Mouse (Mus musculus) ES-E14 (cell line): ENCODE measurements around the gene Xrcc6. TPM values are rescaled to one million over a fixed set of nuclear protein-coding genes. Genes with fewer than 3 reads are reported as not detected.

Experiments used
- DNase-seq: peaks from one replicate; pipeline ENCODE4 v3.0.0-alpha.2; 2013; ENCODE audit warnings: low read depth, low spot score
- H3K27ac ChIP-seq: 2 replicates; pipeline ENCODE4 v1.5.1; 2012; ENCODE audit warnings: low read depth, mild to moderate bottlenecking, low read length, moderate library complexity, mixed read lengths; ENCODE audit not compliant: poor library complexity, insufficient read depth, severe bottlenecking
- H3K36me3 ChIP-seq: 2 replicates; pipeline ENCODE4 v1.6.1; 2012; ENCODE audit warnings: mild to moderate bottlenecking, low read length, moderate library complexity, mixed read lengths; ENCODE audit not compliant: control insufficient read depth, poor library complexity, insufficient read depth, severe bottlenecking
- H3K4me1 ChIP-seq, 2 experiments: fragments of 150-350 bp in 1 of 2; sonication (generic) in 1 of 2; 2 replicates each; pipeline ENCODE4 v1.6.1; 2012; ENCODE audit warnings: low read length in 2 of 2, mild to moderate bottlenecking in 1 of 2, mixed read lengths in 1 of 2; ENCODE audit not compliant: control insufficient read depth in 2 of 2, insufficient read depth in 2 of 2, poor library complexity in 1 of 2
- H3K4me3 ChIP-seq, 2 experiments: fragments of 150-350 bp in 1 of 2; sonication (generic) in 1 of 2; 2 replicates each; pipeline ENCODE4 v1.5.1; 2012; ENCODE audit warnings: low read length in 2 of 2, low read depth in 1 of 2, mild to moderate bottlenecking in 1 of 2, mixed read lengths in 1 of 2; ENCODE audit not compliant: insufficient read depth in 1 of 2, poor library complexity in 1 of 2, severe bottlenecking in 1 of 2
- H3K9ac ChIP-seq: 2 replicates; pipeline ENCODE4 v1.6.1; 2012; ENCODE audit warnings: low read depth, mild to moderate bottlenecking, low read length, mixed read lengths; ENCODE audit not compliant: poor library complexity, insufficient read depth, severe bottlenecking
- H3K9me3 ChIP-seq: fragments of 150-350 bp; sonication (generic); 2 replicates; pipeline ENCODE4 v1.6.1; 2012; ENCODE audit warnings: low read depth, mild to moderate bottlenecking, low read length; ENCODE audit not compliant: control insufficient read depth, insufficient read depth
- CHD2 ChIP-seq: IDR thresholded peaks from 2 replicates; pipeline ENCODE4 v1.6.1; 2014; ENCODE audit warnings: mild to moderate bottlenecking, low read depth, low read length, inconsistent platforms
- HCFC1 ChIP-seq: IDR thresholded peaks from 2 replicates; pipeline ENCODE4 v1.6.1; 2012; ENCODE audit warnings: low read length, inconsistent platforms, borderline replicate concordance; ENCODE audit not compliant: insufficient read depth
- MAFK ChIP-seq: IDR thresholded peaks from 2 replicates; pipeline ENCODE4 v1.6.1; 2014; ENCODE audit warnings: mild to moderate bottlenecking, low read depth, low read length, inconsistent platforms; ENCODE audit not compliant: insufficient read depth
- ZC3H11A ChIP-seq: IDR thresholded peaks from 2 replicates; pipeline ENCODE4 v1.6.1; 2012; ENCODE audit warnings: low read depth, mild to moderate bottlenecking, inconsistent platforms, low read length, borderline replicate concordance
- ZNF384 ChIP-seq: IDR thresholded peaks from 2 replicates; pipeline ENCODE4 v1.6.1; 2012; ENCODE audit warnings: low read depth, low read length, inconsistent platforms
- in situ Hi-C, 2 experiments: fragments of 600-800 bp; cut with MboI; formaldehyde crosslinking; loops; one replicate each; pipeline ENCODE4 v1.15.1; 2025; ENCODE audit warnings: low sequenced_read_pairs in 2 of 2, inconsistent platforms in 1 of 2; ENCODE audit not compliant: unreplicated experiment in 2 of 2
- total RNA-seq: library from RNA; depleted of rRNA; stranded (reverse); fragments of 300-350 nt; gene quantifications from 2 replicates; pipeline ENCODE4 v1.2.3, GENCODE M21; 2012

The Xrcc6 gene
- total RNA-seq, 1 experiment: 84.6 TPM

- in situ Hi-C loops: no loop called here
- peaks cover 2 to 10% of the 10 kb centered on the region in 2 experiments; a peak in 2 of 4 replicates for H3K4me1 ChIP-seq
- H3K27ac ChIP-seq: no peak overlapping the region
- peaks cover 75% of the 10 kb centered on the region for H3K36me3 ChIP-seq
- H3K9ac ChIP-seq: no peak overlapping the region
- TF ChIP-seq HCFC1: no peak
- TF ChIP-seq ZNF384: no peak
- TF ChIP-seq MAFK: no peak
- TF ChIP-seq ZC3H11A: no peak
- no peak for TF ChIP-seq CHD2
- no peak for DNase-seq
- no peaks in the 10 kb centered on the region for H3K9me3 ChIP-seq
- H3K4me3 ChIP-seq: no peak overlapping the region
Measured at GRCm38 (mm10) chr15:81955414-81955813, 32.2 kb upstream of the Xrcc6 start.

GRCm38 (mm10) chr15:81956457-81956856, 31.2 kb upstream of the Xrcc6 start:
- H3K36me3 ChIP-seq: peaks cover 64% of the 10 kb centered on the region
- H3K4me1 ChIP-seq: peaks cover 5 to 11% of the 10 kb centered on the region in 2 experiments; a peak in 3 of 4 replicates
- no peak overlapping the region for H3K9ac ChIP-seq
- DNase-seq: peak; percentile 84
- TF ChIP-seq HCFC1: no peak
- TF ChIP-seq ZC3H11A: peak; percentile 57
- TF ChIP-seq CHD2: no peak
- H3K4me3 ChIP-seq: no peak overlapping the region
- in situ Hi-C loops: no loop called here
- H3K27ac ChIP-seq: no peak overlapping the region
- H3K9me3 ChIP-seq: no peaks in the 10 kb centered on the region

- Histone ChIP-seq H3K4me3 (no peak overlapping the region; a peak in 1 of 4 replicates), H3K36me3 (peaks cover 53% of the 10 kb centered on the region), H3K27ac (no peak overlapping the region), H3K9ac (no peak overlapping the region), H3K9me3 (no peaks in the 10 kb centered on the region), H3K4me1 (peaks cover 5 to 13% of the 10 kb centered on the region in 2 experiments; a peak in 3 of 4 replicates)
- no peak for DNase-seq
- in situ Hi-C loops: no loop called here
- TF ChIP-seq ZC3H11A (no peak), CHD2 (no peak)
Measured at GRCm38 (mm10) chr15:81957598-81957997, 30.0 kb upstream of the Xrcc6 start.

DNA sequence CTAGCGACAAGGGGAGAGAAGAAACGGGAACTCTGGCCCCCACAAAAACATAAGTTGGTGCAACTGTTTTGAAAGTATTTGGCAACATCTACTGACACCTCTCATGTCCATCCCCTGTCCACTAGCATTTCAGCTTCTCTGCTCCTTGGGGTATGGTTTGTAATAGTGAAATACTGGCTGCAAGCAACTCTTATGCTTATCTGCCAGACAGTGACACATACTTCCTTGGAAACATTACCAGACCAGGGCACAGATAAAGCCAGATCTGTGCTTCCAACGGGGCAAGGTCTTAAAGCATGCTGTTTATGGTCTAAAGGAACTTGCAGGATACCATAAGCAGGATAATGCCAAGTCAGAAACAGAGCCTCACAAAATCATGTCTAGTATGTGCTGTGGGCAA, 28.7 kb upstream of the Xrcc6 start:
- Histone ChIP-seq H3K9me3 (no peaks in the 10 kb centered on the region), H3K9ac (peak overlapping the region; percentile 79; the same call in 1 of the 2 replicates), H3K27ac (no peak overlapping the region; the same call in 1 of the 2 replicates), H3K4me1 (peaks cover 5 to 13% of the 10 kb centered on the region in 2 experiments; a peak in 3 of 4 replicates), H3K4me3 (peak overlapping the region; percentile 79 to 98; a peak in 3 of 4 replicates), H3K36me3 (peaks cover 43% of the 10 kb centered on the region)
- no peak for DNase-seq
- in situ Hi-C loops: no loop called here
- no peak for TF ChIP-seq MAFK
- TF ChIP-seq HCFC1: no peak
- TF ChIP-seq CHD2: no peak
- TF ChIP-seq ZNF384: no peak
- no peak for TF ChIP-seq ZC3H11A

DNA sequence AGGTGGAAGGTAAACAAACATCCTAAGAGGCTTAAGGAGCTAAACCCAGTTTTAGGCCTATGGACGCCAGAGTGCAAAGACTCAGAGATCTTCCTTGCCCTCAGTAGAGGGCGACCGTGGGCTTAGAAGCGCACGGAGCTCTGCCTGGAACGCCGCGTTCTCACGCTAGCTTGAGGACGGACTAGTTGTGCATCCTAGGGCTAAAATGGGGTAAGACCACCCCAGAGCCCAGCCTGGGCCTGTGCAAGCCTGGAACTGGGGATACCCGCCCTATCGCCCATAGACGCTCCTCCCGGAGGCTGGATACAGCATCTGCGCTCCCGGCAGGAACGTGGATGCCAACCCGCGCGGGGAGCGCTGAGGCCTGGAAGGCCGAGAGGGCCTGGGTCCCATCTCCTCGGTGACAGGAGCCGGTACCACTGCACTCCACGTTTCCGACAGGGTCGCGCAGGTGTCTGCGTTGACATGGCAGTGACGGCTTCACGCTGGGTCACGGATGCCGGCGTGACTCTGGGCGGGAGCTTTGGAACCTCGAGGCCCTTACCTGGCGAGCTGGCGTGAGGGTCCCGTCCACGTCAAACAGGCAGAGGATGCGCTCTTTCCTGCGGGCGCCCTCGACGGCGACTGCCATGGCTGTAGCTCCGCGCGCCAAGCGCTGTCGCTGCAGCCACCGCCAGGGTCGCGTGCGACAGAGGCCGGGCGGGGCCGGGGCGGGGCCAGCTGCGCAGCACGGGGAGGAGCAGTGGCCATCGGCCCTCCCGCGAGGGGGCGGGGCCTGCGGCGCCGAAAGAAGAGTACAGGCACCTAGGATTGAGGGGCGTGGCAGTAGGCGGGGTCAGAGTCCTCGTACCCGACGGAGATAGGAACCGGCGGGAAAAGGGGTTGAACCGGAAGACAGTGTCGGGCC, 27.2 kb upstream of the Xrcc6 start, which contains the start of gene Pmm1:
Pmm1 (minus strand) TSS at position 760 of the 907 bp plus-strand sequence.
- Histone ChIP-seq H3K27ac (peak within 1 kb of the TSS; percentile 62), H3K36me3 (peaks cover 29% of the 10 kb centered on the region), H3K4me1 (peaks cover 5 to 13% of the 10 kb centered on the region in 2 experiments; a peak in 3 of 4 replicates), H3K9ac (peak within 1 kb of the TSS; percentile 79), H3K4me3 (peak within 1 kb of the TSS; percentile 79 to 98), H3K9me3 (no peaks in the 10 kb centered on the region)
- no peak for TF ChIP-seq CHD2
- peak; percentile 99 for DNase-seq
- in situ Hi-C loops: no loop called here
